Mouse (Mus musculus) cerebellum, adult 2 months (tissue): ENCODE data around the gene Elmo2. TPM values are rescaled to one million over a fixed set of nuclear protein-coding genes. Genes with fewer than 3 reads are reported as not detected.

Experiments used
- DNase-seq, 2 experiments: peaks; one replicate each; pipeline ENCODE4 v3.0.0; 2021
- H3K27ac ChIP-seq: fragments of 200-500 bp; 2 replicates; pipeline ENCODE4 v1.5.1; 2012; ENCODE audit warnings: low read length, control low read depth, inconsistent platforms; ENCODE audit not compliant: insufficient read depth
- H3K27me3 ChIP-seq: fragments of 200-500 bp; 2 replicates; pipeline ENCODE4 v1.6.1; 2012; ENCODE audit warnings: inconsistent platforms, mild to moderate bottlenecking, low read length, moderate library complexity; ENCODE audit not compliant: control insufficient read depth, insufficient read depth
- H3K4me1 ChIP-seq: fragments of 200-500 bp; 2 replicates; pipeline ENCODE4 v1.6.1; 2011; ENCODE audit warnings: low read length; ENCODE audit not compliant: control insufficient read depth, insufficient read depth
- H3K4me3 ChIP-seq: fragments of 200-500 bp; replicated peaks from 2 replicates; pipeline ENCODE3; 2011; ENCODE audit warnings: mild to moderate bottlenecking, low read depth, low read length, control low read depth; ENCODE audit not compliant: insufficient read depth
- CTCF ChIP-seq: fragments of 200-500 bp; IDR thresholded peaks from 2 replicates; pipeline ENCODE4 v1.5.1; 2011; ENCODE audit warnings: low read depth, mild to moderate bottlenecking, control low read depth, low read length, moderate library complexity, borderline replicate concordance; ENCODE audit not compliant: insufficient read depth
- POLR2A ChIP-seq: fragments of 200-500 bp; IDR thresholded peaks from 2 replicates; pipeline ENCODE4 v1.6.1; 2011; ENCODE audit warnings: low read length, control low read depth, borderline replicate concordance; ENCODE audit not compliant: insufficient read depth
- WGBS: fragments of 180-500 bp; shearing (Covaris S2); methylation state at CpG from one replicate; pipeline ENCODE4 v1.1.7; 2018; 5-methylcytosine and 5-hydroxymethylcytosine counted together
- polyA plus RNA-seq: library from polyadenylated mRNA; depleted of rRNA; stranded (reverse); fragments of >200 nt; gene quantifications from 2 replicates; pipeline ENCODE4 v1.2.3, GENCODE M21; 2012

The Elmo2 gene
- polyA plus RNA-seq, 1 experiment: 187 TPM

DNA sequence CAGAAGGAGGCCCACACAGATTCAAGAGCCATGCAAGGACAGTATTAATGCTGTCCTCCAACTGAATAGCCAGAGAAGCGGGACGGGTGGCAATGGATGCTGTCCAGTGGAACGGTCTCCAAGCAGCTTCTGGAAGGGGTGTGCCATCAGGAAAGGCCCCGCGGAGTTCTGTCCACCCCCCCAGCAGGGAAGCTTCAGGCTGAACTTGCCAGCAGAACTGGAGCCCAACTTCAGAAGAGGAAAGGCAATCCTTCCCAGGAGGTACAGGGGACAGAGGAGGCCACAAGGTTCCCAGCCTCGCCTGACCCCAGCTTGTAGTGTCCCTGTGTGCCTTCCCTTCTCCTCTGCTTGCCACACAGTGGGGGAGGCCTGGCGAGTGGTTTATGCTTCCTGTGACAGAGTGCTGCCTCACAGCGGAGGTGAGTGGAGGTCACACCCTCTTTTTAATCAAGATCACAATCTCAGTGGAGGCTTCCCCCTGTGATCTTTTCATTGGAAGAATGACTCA, 4.8 kb downstream of the Elmo2 start:
- WGBS: 2% methylated on average over 8 of the region's 8 CpGs
- Histone ChIP-seq H3K27me3 (no peaks in the 10 kb centered on the region), H3K4me3 (no peak overlapping the region), H3K4me1 (peaks cover 80% of the 10 kb centered on the region), H3K27ac (peak overlapping the region; percentile 74)
- TF ChIP-seq POLR2A (no peak), CTCF (peak; percentile 45; the same call in 1 of the 2 replicates)
- DNase-seq: peak; percentile 73 to 78

DNA sequence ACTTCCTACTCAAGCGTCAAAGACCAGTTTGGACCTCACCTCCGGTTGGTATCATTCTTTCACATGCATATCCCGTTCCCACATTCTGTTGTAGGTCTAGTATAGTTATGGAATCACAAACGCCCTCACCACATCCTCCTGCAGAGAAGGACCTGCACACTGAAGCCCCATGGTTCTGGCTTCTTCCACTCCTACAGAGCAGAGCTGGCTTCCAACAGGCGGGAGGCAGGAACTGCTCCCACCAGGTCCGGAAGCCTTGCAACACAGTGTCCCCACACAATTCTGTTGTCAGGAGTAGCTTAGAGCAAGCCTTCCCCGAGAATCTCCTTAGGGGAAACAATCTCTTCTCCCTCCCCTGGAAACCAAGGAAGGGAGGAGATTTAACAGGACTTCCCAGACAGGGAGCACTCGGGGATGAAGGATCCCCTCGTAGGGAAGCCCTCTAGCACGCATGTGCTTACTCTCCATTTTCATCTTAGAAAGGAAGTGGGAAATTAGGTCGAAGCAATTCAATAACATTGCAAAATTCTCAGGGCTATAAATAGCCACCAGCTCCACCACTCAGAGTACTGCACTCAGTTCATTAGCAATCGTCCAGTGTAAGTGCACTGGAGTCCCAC, 5.6 kb downstream of the Elmo2 start:
- Histone ChIP-seq H3K27me3 (no peaks in the 10 kb centered on the region), H3K4me1 (peaks cover 87% of the 10 kb centered on the region), H3K4me3 (no peak overlapping the region), H3K27ac (peak overlapping the region; percentile 74)
- TF ChIP-seq POLR2A (no peak), CTCF (no peak)
- peak; percentile 65 to 72 for DNase-seq
- WGBS: 5% methylated on average over 12 of the region's 12 CpGs

DNA sequence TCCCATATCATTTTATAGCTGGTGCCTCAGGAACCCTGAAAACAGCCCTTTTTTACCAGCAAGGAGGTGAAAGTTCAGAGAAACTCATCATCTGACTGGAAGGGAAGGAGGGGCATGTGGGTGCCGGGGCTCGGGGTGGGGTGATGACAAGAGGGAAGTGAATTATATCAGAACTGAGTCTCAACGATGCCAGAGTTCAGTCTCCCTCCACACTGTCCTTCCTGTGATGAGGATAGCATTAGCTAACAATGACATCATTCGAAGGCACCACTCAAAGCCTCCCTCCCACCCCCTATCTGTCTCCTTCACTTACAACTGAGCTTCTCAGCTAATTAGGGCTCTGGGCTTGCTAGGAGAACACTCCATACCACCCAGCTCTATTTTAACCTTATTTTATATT, 6.8 kb downstream of the Elmo2 start:
- H3K4me1 ChIP-seq: peaks cover 91% of the 10 kb centered on the region
- TF ChIP-seq POLR2A (no peak), CTCF (no peak)
- no peak overlapping the region for H3K4me3 ChIP-seq
- peak in 1 of 2 experiments; percentile 13 for DNase-seq
- no peak overlapping the region for H3K27ac ChIP-seq
- 67% methylated on average over 4 of the region's 4 CpGs for WGBS
- H3K27me3 ChIP-seq: no peaks in the 10 kb centered on the region

DNA sequence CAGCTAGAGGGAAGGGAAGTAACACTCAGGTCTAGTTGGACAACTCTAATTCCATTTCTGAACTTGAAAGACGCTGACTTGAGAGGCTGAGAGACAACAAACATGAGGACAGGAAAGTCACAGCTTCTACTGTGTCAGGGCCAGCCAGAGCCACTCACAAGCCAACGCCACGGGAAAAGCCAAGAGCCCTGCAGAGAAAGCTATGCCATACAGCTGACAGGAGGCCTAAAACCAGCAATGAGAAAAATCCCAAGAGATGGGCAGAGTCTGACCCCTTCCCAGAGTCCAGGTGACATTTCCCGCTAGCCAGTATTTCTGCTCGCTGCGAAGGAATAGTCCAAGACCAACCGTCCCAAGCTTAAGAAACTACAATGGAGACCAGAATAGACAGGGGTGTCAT, 7.3 kb downstream of the Elmo2 start:
- TF ChIP-seq CTCF (no peak), POLR2A (no peak)
- DNase-seq: peak; percentile 60 to 61
- no peak overlapping the region for H3K27ac ChIP-seq
- H3K27me3 ChIP-seq: no peaks in the 10 kb centered on the region
- WGBS: 21% methylated on average over 7 of the region's 7 CpGs
- no peak overlapping the region for H3K4me3 ChIP-seq
- peaks cover 91% of the 10 kb centered on the region for H3K4me1 ChIP-seq

DNA sequence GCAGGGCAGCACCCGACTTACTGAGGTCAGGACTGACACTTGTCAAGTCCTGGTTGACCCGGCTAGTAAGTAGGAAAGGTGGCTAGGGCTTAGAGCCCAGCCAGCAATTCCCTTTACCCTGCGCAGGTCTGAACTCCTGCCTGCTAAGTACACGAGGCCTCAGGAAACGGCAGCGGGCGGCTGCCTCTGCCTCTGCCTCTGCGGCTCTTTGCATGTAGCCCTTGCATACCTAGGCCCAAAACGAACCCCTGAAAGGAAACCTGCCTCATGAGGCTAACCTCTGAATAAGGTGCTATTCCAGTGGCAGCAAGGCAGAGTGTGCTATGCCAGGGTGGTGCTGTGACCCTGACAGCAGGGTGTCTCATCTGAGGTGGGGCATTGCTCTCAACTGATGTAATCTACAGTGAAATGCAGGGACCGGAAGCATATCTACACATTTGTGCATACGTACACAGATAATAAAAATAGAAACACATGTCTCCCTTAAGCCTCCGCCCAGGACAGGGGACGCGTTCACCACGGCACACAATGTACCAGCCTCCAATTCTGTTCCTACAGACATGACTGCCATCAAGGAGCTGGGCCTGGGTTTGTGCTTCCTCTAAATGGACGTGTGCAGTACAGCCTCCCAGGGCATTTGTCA, 8.5 kb downstream of the Elmo2 start:
- Histone ChIP-seq H3K4me1 (peaks cover 93% of the 10 kb centered on the region), H3K27me3 (no peaks in the 10 kb centered on the region), H3K27ac (no peak overlapping the region), H3K4me3 (no peak overlapping the region)
- TF ChIP-seq CTCF (no peak), POLR2A (no peak)
- DNase-seq: no peak
- 70% methylated on average over 16 of the region's 16 CpGs for WGBS

DNA sequence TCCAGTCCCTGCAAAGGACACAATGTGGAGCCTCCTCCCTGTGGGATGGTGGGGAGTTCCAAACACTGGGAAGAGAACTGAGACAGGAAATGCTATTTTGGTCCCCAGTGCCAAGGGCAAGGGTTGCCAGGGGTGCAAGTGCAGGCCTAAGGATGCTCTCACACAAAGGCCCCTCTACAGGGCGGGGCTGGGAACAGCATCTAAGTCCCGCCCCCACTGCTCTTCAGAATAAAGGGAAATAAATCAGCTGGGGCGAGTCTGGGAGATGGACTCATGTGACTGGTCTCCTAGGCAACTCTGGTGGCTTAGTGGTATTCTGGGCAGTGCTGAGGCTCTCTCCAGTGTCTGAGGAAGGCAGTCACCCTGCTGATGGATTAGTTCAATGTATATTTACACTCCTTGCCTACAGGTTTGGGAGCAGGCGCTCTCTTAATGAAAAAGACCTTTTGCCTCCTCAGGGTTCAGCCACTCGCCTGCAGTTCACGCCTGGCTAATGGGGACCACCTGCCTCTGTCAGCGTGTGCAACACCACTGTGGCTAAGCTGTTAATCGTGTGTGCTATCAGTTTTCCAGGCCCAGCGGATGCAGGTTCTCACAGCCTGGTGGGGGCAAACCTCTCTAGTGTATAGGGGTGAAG, 9.3 kb downstream of the Elmo2 start:
- no peak overlapping the region for H3K27ac ChIP-seq
- WGBS: 35% methylated on average over 9 of the region's 9 CpGs
- peak; percentile 47 to 64 for DNase-seq
- no peak for TF ChIP-seq POLR2A
- no peak for TF ChIP-seq CTCF
- H3K27me3 ChIP-seq: no peaks in the 10 kb centered on the region
- H3K4me1 ChIP-seq: peaks cover 93% of the 10 kb centered on the region
- H3K4me3 ChIP-seq: no peak overlapping the region

DNA sequence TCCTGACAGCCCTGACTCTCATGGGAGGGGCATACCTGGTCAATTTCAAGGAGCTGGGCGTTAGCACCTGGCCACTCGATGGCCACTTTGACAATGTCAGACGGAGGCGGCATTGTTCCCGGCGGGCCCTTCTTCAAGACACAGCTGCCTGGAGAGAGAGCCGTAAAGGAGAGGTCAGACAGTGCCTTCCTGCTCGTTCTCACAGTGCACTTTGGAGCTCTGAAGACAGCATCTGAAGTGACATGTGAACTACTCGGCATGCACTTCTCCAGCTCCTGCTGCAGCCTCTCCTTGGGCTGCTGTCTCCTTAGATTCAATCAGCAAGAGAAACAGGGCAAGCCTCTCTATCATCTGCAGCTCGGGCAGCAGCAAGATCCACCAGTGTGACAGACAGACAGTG, 10.1 kb downstream of the Elmo2 start:
- Histone ChIP-seq H3K27me3 (no peaks in the 10 kb centered on the region), H3K4me1 (peaks cover 89% of the 10 kb centered on the region), H3K4me3 (no peak overlapping the region), H3K27ac (no peak overlapping the region)
- DNase-seq: no peak
- 55% methylated on average over 10 of the region's 10 CpGs for WGBS
- TF ChIP-seq POLR2A: no peak
- TF ChIP-seq CTCF: no peak
